Mouse (Mus musculus) bone marrow, adult 2 months (tissue): ENCODE measurements around the gene Sfswap.

Source experiments
- CTCF ChIP-seq: fragments of 200-500 bp; IDR thresholded peaks from 2 replicates; pipeline ENCODE4 v1.5.1; 2011; ENCODE audit warnings: low read length, control low read depth; ENCODE audit not compliant: control insufficient read depth, insufficient read depth
- POLR2A ChIP-seq: fragments of 200-500 bp; IDR thresholded peaks from 2 replicates; pipeline ENCODE4 v1.6.1; 2011; ENCODE audit warnings: low read depth, mild to moderate bottlenecking, control low read depth, low read length, borderline replicate concordance; ENCODE audit not compliant: control insufficient read depth

GRCm38 (mm10) chr5:129602071-129602487 is 101.1 kb downstream of the Sfswap start:
- TF ChIP-seq POLR2A (no peak), CTCF (0 out of 2 replicates have a peak, but pooled peaks have one; percentile 5)
